Mouse (Mus musculus) MEL (cell line): ENCODE measurements around the gene Mrgprd. TPM values are rescaled to one million over a fixed set of nuclear protein-coding genes. Genes with fewer than 3 reads are reported as not detected.
A peak's percentile ranks its signal among the peaks of the same experiment; 100 is the strongest.

ENCODE experiments used
- DNase-seq: peaks from one replicate; pipeline ENCODE4 v3.0.0; 2011; ENCODE audit warnings: low read depth, low spot score
- H3K27ac ChIP-seq: 2 replicates; pipeline ENCODE4 v1.5.1; 2012; ENCODE audit warnings: low read depth, mild to moderate bottlenecking, control low read depth, low read length, moderate library complexity; ENCODE audit not compliant: control insufficient read depth
- H3K27me3 ChIP-seq, 2 experiments: fragments of 150-350 bp in 1 of 2; sonication (generic) in 1 of 2; 2 replicates each; pipeline ENCODE4 v1.6.1; 2012; ENCODE audit warnings: low read length in 2 of 2, mild to moderate bottlenecking in 2 of 2, improper control_type of control experiment in 1 of 2, moderate library complexity in 1 of 2; ENCODE audit not compliant: insufficient read depth in 2 of 2, control insufficient read depth in 1 of 2
- H3K36me3 ChIP-seq, 2 experiments: 2 replicates each; pipeline ENCODE4 v1.6.1; 2012 to 2014; ENCODE audit warnings: low read length in 2 of 2, improper control_type of control experiment in 1 of 2, inconsistent platforms in 1 of 2, mild to moderate bottlenecking in 1 of 2; ENCODE audit not compliant: insufficient read depth in 2 of 2, control insufficient read depth in 1 of 2
- H3K4me1 ChIP-seq, 2 experiments: fragments of 150-350 bp in 1 of 2; sonication (generic) in 1 of 2; 2 replicates each; pipeline ENCODE4 v1.6.1; 2012; ENCODE audit warnings: low read length in 2 of 2, improper control_type of control experiment in 1 of 2, mild to moderate bottlenecking in 1 of 2; ENCODE audit not compliant: insufficient read depth in 2 of 2, control insufficient read depth in 1 of 2
- H3K4me3 ChIP-seq, 2 experiments: fragments of 150-350 bp in 1 of 2; sonication (generic) in 1 of 2; 2 replicates each; pipeline ENCODE4 v1.5.1; 2012; ENCODE audit warnings: low read depth in 2 of 2, low read length in 2 of 2, mild to moderate bottlenecking in 2 of 2, moderate library complexity in 2 of 2, control low read depth in 1 of 2, improper control_type of control experiment in 1 of 2; ENCODE audit not compliant: control insufficient read depth in 1 of 2, insufficient read depth in 1 of 2
- H3K79me2 ChIP-seq: 2 replicates; pipeline ENCODE4 v1.6.1; 2012; ENCODE audit warnings: mild to moderate bottlenecking, low read length, moderate library complexity; ENCODE audit not compliant: control insufficient read depth, poor library complexity, insufficient read depth
- H3K9ac ChIP-seq: 2 replicates; pipeline ENCODE4 v1.6.1; 2012; ENCODE audit warnings: low read depth, mild to moderate bottlenecking, control low read depth, low read length, moderate library complexity; ENCODE audit not compliant: control insufficient read depth, poor library complexity, severe bottlenecking
- H3K9me3 ChIP-seq: fragments of 150-350 bp; sonication (generic); replicated peaks from 2 replicates; pipeline ENCODE4 v1.6.1; 2012; ENCODE audit warnings: mild to moderate bottlenecking, low read length, improper control_type of control experiment, moderate library complexity; ENCODE audit not compliant: insufficient read depth
- BHLHE40 ChIP-seq: IDR thresholded peaks from 2 replicates; pipeline ENCODE4 v1.6.1; 2012; ENCODE audit warnings: low read depth, mild to moderate bottlenecking, inconsistent platforms, low read length, improper control_type of control experiment, borderline replicate concordance
- CHD2 ChIP-seq: IDR thresholded peaks from 2 replicates; pipeline ENCODE4 v1.6.1; 2011; ENCODE audit warnings: low read length, improper control_type of control experiment
- CTCF ChIP-seq, 3 experiments: IDR thresholded peaks in 2 of 3; conservative IDR thresholded peaks in 1 of 3; 2 replicates each; pipeline ENCODE4 v1.5.1; 2011 to 2012; ENCODE audit warnings: low read length in 3 of 3, low read depth in 2 of 3, mild to moderate bottlenecking in 2 of 3, improper control_type of control experiment in 1 of 3, inconsistent platforms in 1 of 3, mixed read lengths in 1 of 3, moderate library complexity in 1 of 3; ENCODE audit not compliant: control insufficient read depth in 1 of 3, insufficient read depth in 1 of 3, poor library complexity in 1 of 3, severe bottlenecking in 1 of 3
- ELF1 ChIP-seq: IDR thresholded peaks from 2 replicates; pipeline ENCODE4 v1.6.1; 2014; ENCODE audit warnings: low read depth, mild to moderate bottlenecking, inconsistent platforms, low read length, improper control_type of control experiment, moderate library complexity
- EP300 ChIP-seq, 2 experiments: IDR thresholded peaks; 2 replicates each; pipeline ENCODE4 v1.6.1; 2011; ENCODE audit warnings: improper control_type of control experiment in 2 of 2, low read length in 2 of 2, low read depth in 1 of 2, mild to moderate bottlenecking in 1 of 2
- ETS1 ChIP-seq: IDR thresholded peaks from 2 replicates; pipeline ENCODE4 v1.6.1; 2012; ENCODE audit warnings: low read depth, mild to moderate bottlenecking, inconsistent platforms, low read length, improper control_type of control experiment, moderate library complexity
- GABPA ChIP-seq: IDR thresholded peaks from 2 replicates; pipeline ENCODE4 v1.6.1; 2012; ENCODE audit warnings: low read depth, mild to moderate bottlenecking, inconsistent platforms, low read length, improper control_type of control experiment, moderate library complexity
- GATA1 ChIP-seq: IDR thresholded peaks from 2 replicates; pipeline ENCODE4 v1.6.1; 2011; ENCODE audit warnings: low read depth, low read length, improper control_type of control experiment
- HCFC1 ChIP-seq: IDR thresholded peaks from 2 replicates; pipeline ENCODE4 v1.6.1; 2012; ENCODE audit warnings: low read depth, mild to moderate bottlenecking, inconsistent platforms, low read length, improper control_type of control experiment, moderate library complexity
- KAT2A ChIP-seq: conservative IDR thresholded peaks from 2 replicates; pipeline ENCODE4 v1.6.1; 2012; ENCODE audit warnings: low read depth, low read length, improper control_type of control experiment, inconsistent platforms
- MAFK ChIP-seq: IDR thresholded peaks from 2 replicates; pipeline ENCODE4 v1.6.1; 2011; ENCODE audit warnings: low read depth, mild to moderate bottlenecking, low read length, improper control_type of control experiment, borderline replicate concordance
- MXI1 ChIP-seq: IDR thresholded peaks from 2 replicates; pipeline ENCODE4 v1.6.1; 2011; ENCODE audit warnings: mild to moderate bottlenecking, low read depth, low read length, improper control_type of control experiment
- NELFE ChIP-seq: IDR thresholded peaks from 2 replicates; pipeline ENCODE4 v1.6.1; 2011; ENCODE audit warnings: low read depth, low read length, improper control_type of control experiment
- RCOR1 ChIP-seq: IDR thresholded peaks from 2 replicates; pipeline ENCODE4 v1.6.1; 2012; ENCODE audit warnings: low read depth, mild to moderate bottlenecking, inconsistent platforms, low read length, improper control_type of control experiment
- SIN3A ChIP-seq: IDR thresholded peaks from 2 replicates; pipeline ENCODE4 v1.6.1; 2012; ENCODE audit warnings: low read length, improper control_type of control experiment, inconsistent platforms
- SMC3 ChIP-seq: IDR thresholded peaks from 2 replicates; pipeline ENCODE4 v1.6.1; 2011; ENCODE audit warnings: low read depth, low read length, improper control_type of control experiment
- TCF12 ChIP-seq: IDR thresholded peaks from 2 replicates; pipeline ENCODE4 v1.6.1; 2014; ENCODE audit warnings: low read depth, mild to moderate bottlenecking, inconsistent platforms, low read length, improper control_type of control experiment, moderate library complexity
- USF1 ChIP-seq: IDR thresholded peaks from 2 replicates; pipeline ENCODE4 v1.6.1; 2014; ENCODE audit warnings: low read depth, mild to moderate bottlenecking, inconsistent platforms, low read length, improper control_type of control experiment, moderate library complexity
- ZC3H11A ChIP-seq: IDR thresholded peaks from 2 replicates; pipeline ENCODE4 v1.6.1; 2012; ENCODE audit warnings: low read depth, mild to moderate bottlenecking, inconsistent platforms, low read length, improper control_type of control experiment
- polyA plus RNA-seq, 2 experiments: library from polyadenylated mRNA; stranded (reverse) in 1 of 2; unstranded in 1 of 2; fragments of >175 nt in 1 of 2; fragments of >200 nt in 1 of 2; gene quantifications; 2 replicates each; pipeline versions ENCODE4 v1.2.1 to v1.2.4; 2012; ENCODE audit warnings: low replicate concordance in 2 of 2, low read depth in 1 of 2; ENCODE audit not compliant: insufficient read length in 2 of 2, insufficient read depth in 1 of 2, missing spikeins in 1 of 2
- total RNA-seq: library from RNA; depleted of rRNA; stranded (reverse); fragments of 300-350 nt; gene quantifications from 2 replicates; pipeline ENCODE4 v1.2.3, GENCODE M21; 2012

Mrgprd gene
- total and polyA plus RNA-seq, 3 experiments = not detected

GRCm38 (mm10) chr7:145289302-145289701 lies 25.3 kb upstream of the Mrgprd start:
- H3K4me1 ChIP-seq = peaks cover 0 to 5% of the 10 kb centered on the region in 2 experiments; a peak in 2 of 4 replicates
- no peaks in the 10 kb centered on the region for H3K79me2 ChIP-seq
- H3K36me3 ChIP-seq = 0 out of 4 replicates have a peak, but pooled peaks cover 0 to 2% of the 10 kb centered on the region in 2 experiments
- H3K27me3 ChIP-seq = no peaks in the 10 kb centered on the region
- TF ChIP-seq SMC3 (peak; percentile 21; the same call in 1 of the 2 replicates), NELFE (no peak), CTCF (IDR thresholded peaks at IDR 0.05 in 2 of 3, conservative IDR thresholded peaks at IDR 0.05 in 1 of 3; ENCODE audit: control insufficient read depth in 1 of 3, insufficient read depth in 1 of 3, low read depth in 2 of 3, low read length in 3 of 3, poor library complexity in 1 of 3, severe bottlenecking in 1 of 3) (peak in 2 of 3 experiments; percentile 17 to 31; a peak in 3 of 6 replicates)
- H3K9me3 ChIP-seq = no peaks in the 10 kb centered on the region
- DNase-seq = no peak
- H3K9ac ChIP-seq = no peak overlapping the region
- no peak overlapping the region for H3K27ac ChIP-seq
- no peak overlapping the region for H3K4me3 ChIP-seq

GRCm38 (mm10) chr7:145291847-145292246 lies 22.8 kb upstream of the Mrgprd start:
- H3K4me1 ChIP-seq = peaks cover 0 to 4% of the 10 kb centered on the region in 2 experiments; a peak in 2 of 4 replicates
- 0 out of 4 replicates have a peak, but pooled peaks cover 0 to 2% of the 10 kb centered on the region in 2 experiments for H3K36me3 ChIP-seq
- TF ChIP-seq CTCF (IDR thresholded peaks at IDR 0.05 in 2 of 3, conservative IDR thresholded peaks at IDR 0.05 in 1 of 3; ENCODE audit: control insufficient read depth in 1 of 3, insufficient read depth in 1 of 3, low read depth in 2 of 3, low read length in 3 of 3, poor library complexity in 1 of 3, severe bottlenecking in 1 of 3) (no peak), GATA1 (no peak), MXI1 (no peak), TCF12 (no peak), USF1 (no peak), KAT2A (no peak), EP300 (IDR thresholded peaks at IDR 0.05; ENCODE audit: low read depth in 1 of 2, low read length in 2 of 2) (no peak), RCOR1 (no peak), ETS1 (no peak), ZC3H11A (no peak), ELF1 (no peak), SIN3A (no peak), HCFC1 (no peak), MAFK (no peak), GABPA (no peak), BHLHE40 (no peak), CHD2 (no peak)
- TF ChIP-seq, all 39 proteins: peak for 0
- no peaks in the 10 kb centered on the region for H3K79me2 ChIP-seq
- H3K27me3 ChIP-seq = no peaks in the 10 kb centered on the region
- H3K9me3 ChIP-seq = no peaks in the 10 kb centered on the region
- no peak for DNase-seq
- no peak overlapping the region for H3K9ac ChIP-seq
- H3K4me3 ChIP-seq = no peak overlapping the region
- no peak overlapping the region for H3K27ac ChIP-seq
